Mouse (Mus musculus) small intestine, adult 2 months (tissue): ENCODE measurements around the gene Gm20388. TPM values are rescaled to one million over a fixed set of nuclear protein-coding genes. Genes with fewer than 3 reads are reported as not detected.

Experiments used
- H3K27ac ChIP-seq: fragments of 200-500 bp; 2 replicates; pipeline ENCODE4 v1.5.1; 2012; ENCODE audit warnings: low read depth, low read length, control low read depth, inconsistent platforms; ENCODE audit not compliant: insufficient read depth
- H3K27me3 ChIP-seq: fragments of 200-500 bp; 2 replicates; pipeline ENCODE4 v1.6.1; 2012; ENCODE audit warnings: mild to moderate bottlenecking, moderate library complexity, low read length, inconsistent platforms; ENCODE audit not compliant: control insufficient read depth, insufficient read depth
- H3K36me3 ChIP-seq: fragments of 200-500 bp; 2 replicates; pipeline ENCODE4 v1.6.1; 2012; ENCODE audit warnings: mild to moderate bottlenecking, low read length, control low read depth, inconsistent platforms; ENCODE audit not compliant: control insufficient read depth, insufficient read depth
- H3K4me1 ChIP-seq: fragments of 200-500 bp; 2 replicates; pipeline ENCODE4 v1.6.1; 2012; ENCODE audit warnings: low read length, inconsistent platforms, mixed read lengths; ENCODE audit not compliant: control insufficient read depth, insufficient read depth, insufficient read length
- H3K4me3 ChIP-seq: fragments of 200-500 bp; 2 replicates; pipeline ENCODE4 v1.5.1; 2012; ENCODE audit warnings: low read depth, mild to moderate bottlenecking, control low read depth, inconsistent platforms, low read length, moderate library complexity
- CTCF ChIP-seq: fragments of 200-500 bp; IDR thresholded peaks from 2 replicates; pipeline ENCODE4 v1.5.1; 2012; ENCODE audit warnings: low read depth, mild to moderate bottlenecking, control low read depth, inconsistent platforms, low read length, moderate library complexity, mixed read lengths; ENCODE audit not compliant: insufficient replicate concordance, insufficient read length; ENCODE audit errors: extremely low read depth
- POLR2A ChIP-seq: fragments of 200-500 bp; IDR thresholded peaks from 2 replicates; pipeline ENCODE4 v1.6.1; 2012; ENCODE audit warnings: low read depth, mild to moderate bottlenecking, control low read depth, inconsistent platforms, low read length, moderate library complexity
- WGBS: fragments of 180-500 bp; shearing (Covaris S2); methylation state at CpG from one replicate; pipeline ENCODE4 v1.1.7; 2018; 5-methylcytosine and 5-hydroxymethylcytosine counted together
- polyA plus RNA-seq: library from polyadenylated mRNA; depleted of rRNA; stranded (reverse); fragments of >200 nt; gene quantifications from 2 replicates; pipeline ENCODE4 v1.2.3, GENCODE M21; 2012

Gene Gm20388
- polyA plus RNA-seq, 1 experiment, result 37.3 TPM

DNA sequence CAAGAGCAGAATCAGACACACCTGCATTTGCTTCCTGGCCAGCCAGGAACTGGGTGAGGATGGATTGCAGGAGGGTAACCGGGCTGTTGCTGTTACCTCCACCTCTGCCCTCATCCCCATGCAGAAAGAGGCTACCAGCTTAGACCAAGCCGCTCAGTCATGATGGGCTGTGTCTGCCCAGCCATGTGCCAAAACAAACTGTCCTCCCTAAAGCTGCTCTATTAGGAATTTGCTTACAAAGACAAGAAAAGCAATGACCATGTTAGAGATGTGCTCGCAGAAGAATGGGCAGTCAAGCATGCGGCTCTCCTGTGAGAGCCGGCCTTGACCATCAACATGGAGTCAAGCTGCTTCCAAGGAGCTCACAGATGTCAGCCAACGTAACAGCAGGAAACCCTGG lies 1454.0 kb downstream of the Gm20388 start:
- Histone ChIP-seq H3K4me1 (peaks cover 7% of the 10 kb centered on the region; the same call in 1 of the 2 replicates), H3K27me3 (no peaks in the 10 kb centered on the region; the same call in 1 of the 2 replicates), H3K36me3 (no peaks in the 10 kb centered on the region), H3K27ac (no peak overlapping the region), H3K4me3 (no peak overlapping the region)
- 79% methylated on average over 6 of the region's 6 CpGs for WGBS
- TF ChIP-seq POLR2A (no peak), CTCF (no peak)

DNA sequence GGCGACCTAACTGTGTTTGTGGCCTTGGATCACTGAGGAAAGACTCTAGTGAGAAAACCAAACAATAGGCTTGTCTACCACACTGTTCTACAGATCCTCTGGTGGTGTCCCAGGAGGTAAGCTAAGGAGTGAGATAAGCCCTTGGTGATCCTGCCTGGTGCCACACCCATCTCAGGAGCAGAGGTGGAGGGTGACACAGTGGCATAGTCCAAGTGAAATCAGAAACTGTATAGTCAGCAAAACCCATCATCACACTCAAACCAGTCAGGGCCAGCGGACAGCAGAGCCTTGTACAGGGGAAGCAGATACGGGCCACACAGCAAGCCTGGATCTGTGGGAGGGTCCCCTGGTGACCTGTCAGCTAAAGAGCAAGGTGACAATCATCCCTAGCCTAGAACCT lies 1454.5 kb downstream of the Gm20388 start:
- no peak overlapping the region for H3K27ac ChIP-seq
- WGBS, result 58% methylated on average over 3 of the region's 3 CpGs
- H3K4me1 ChIP-seq, result peaks cover 6% of the 10 kb centered on the region; the same call in 1 of the 2 replicates
- TF ChIP-seq CTCF (no peak), POLR2A (no peak)
- H3K27me3 ChIP-seq, result no peaks in the 10 kb centered on the region; the same call in 1 of the 2 replicates
- H3K36me3 ChIP-seq, result no peaks in the 10 kb centered on the region
- H3K4me3 ChIP-seq, result no peak overlapping the region

DNA sequence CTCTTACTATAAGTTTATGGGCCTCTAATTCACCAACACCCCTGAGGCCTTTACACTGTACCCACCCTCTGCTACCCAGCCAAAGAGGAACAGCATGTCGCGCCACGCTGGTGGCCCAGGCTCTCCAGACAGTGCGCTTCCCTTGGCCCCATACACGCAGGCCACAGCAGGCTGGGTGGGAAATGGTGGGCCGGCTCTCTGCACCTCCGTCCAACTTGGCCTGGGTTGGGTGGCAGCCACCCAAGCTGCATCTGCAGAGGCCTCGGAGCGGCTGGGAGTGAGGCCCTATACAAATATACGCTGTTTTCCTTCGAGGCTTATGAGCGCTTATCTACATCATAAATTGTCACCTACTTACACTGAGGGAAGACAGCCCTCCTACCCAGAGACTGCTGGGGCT lies 1456.0 kb downstream of the Gm20388 start:
- Histone ChIP-seq H3K4me3 (no peak overlapping the region), H3K36me3 (no peaks in the 10 kb centered on the region), H3K27me3 (no peaks in the 10 kb centered on the region; the same call in 1 of the 2 replicates), H3K27ac (no peak overlapping the region), H3K4me1 (peaks cover 4% of the 10 kb centered on the region; the same call in 1 of the 2 replicates)
- TF ChIP-seq POLR2A, result no peak
- TF ChIP-seq CTCF, result no peak
- WGBS, result 39% methylated on average over 12 of the region's 12 CpGs

DNA sequence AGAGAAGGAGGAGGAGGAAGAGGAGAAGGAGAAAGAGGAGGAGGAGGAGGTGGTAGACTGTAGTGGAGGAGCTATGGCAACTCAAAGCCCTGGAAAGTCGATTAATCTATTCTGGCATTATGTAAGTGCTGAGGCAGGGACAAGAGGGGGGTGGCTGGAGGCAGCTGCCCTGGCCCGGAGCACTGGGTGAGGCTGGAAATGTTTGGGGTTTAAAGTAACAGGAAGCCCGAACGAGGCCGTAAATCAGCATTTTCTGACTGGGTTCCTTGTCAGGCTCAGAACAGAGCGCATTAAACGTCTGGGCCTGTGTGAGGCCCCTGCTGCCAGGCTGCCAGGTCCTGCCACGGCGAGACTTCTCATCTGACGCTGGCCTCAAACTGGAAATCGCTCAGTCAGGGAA lies 1458.2 kb downstream of the Gm20388 start:
- no peak for TF ChIP-seq POLR2A
- TF ChIP-seq CTCF, result no peak
- H3K27ac ChIP-seq, result no peak overlapping the region
- 18% methylated on average over 11 of the region's 11 CpGs for WGBS
- H3K4me1 ChIP-seq, result peaks cover 4% of the 10 kb centered on the region; the same call in 1 of the 2 replicates
- H3K36me3 ChIP-seq, result no peaks in the 10 kb centered on the region
- H3K4me3 ChIP-seq, result no peak overlapping the region
- no peaks in the 10 kb centered on the region; the same call in 1 of the 2 replicates for H3K27me3 ChIP-seq

DNA sequence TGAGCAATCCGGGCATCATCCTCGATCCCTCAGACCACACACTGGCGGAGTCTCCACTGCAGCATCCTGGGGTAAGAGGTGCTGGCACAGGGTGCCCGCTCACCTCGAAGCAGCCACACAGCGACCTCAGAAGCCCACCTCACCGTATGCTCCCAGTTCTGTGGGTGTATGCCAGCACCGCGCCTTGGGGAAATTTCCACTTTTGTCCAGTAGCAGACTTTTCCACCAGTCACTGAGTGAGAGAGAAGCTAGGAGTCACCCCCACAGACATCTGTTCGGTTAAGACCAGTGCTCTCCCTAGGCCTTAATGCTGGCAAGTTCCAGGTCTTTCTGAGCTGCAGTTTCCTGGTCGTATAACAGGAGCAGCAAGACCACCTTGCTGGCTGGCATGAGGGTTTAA lies 1458.7 kb downstream of the Gm20388 start:
- 75% methylated on average over 11 of the region's 11 CpGs for WGBS
- Histone ChIP-seq H3K27ac (no peak overlapping the region), H3K4me1 (peaks cover 4% of the 10 kb centered on the region; the same call in 1 of the 2 replicates), H3K27me3 (no peaks in the 10 kb centered on the region; the same call in 1 of the 2 replicates), H3K4me3 (no peak overlapping the region), H3K36me3 (no peaks in the 10 kb centered on the region)
- TF ChIP-seq CTCF (no peak), POLR2A (no peak)

DNA sequence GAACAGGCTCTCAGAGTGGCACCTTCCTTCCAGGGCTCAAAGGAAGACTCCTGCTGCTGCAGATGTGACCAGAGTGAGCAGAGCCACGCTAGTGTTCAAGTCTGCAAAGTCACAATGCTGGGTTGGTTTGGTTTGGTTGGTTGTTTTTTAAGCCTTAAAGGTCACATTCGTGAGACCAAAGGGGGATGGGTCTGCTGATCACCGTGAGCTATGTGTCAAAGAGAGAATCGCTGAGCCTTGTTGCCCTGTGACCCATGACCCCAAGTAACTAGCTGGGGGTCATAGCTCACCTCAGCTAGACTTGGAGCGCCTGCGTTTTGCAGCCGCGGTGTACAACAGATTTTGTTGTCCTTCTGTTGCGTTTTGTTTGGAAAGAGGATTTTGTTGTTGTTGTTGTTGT lies 1460.6 kb downstream of the Gm20388 start:
- TF ChIP-seq POLR2A (no peak), CTCF (no peak)
- H3K4me1 ChIP-seq, result no peaks in the 10 kb centered on the region; the same call in 1 of the 2 replicates
- no peak overlapping the region for H3K4me3 ChIP-seq
- no peaks in the 10 kb centered on the region; the same call in 1 of the 2 replicates for H3K27me3 ChIP-seq
- H3K27ac ChIP-seq, result no peak overlapping the region
- WGBS, result 77% methylated on average over 9 of the region's 9 CpGs
- no peaks in the 10 kb centered on the region for H3K36me3 ChIP-seq

DNA sequence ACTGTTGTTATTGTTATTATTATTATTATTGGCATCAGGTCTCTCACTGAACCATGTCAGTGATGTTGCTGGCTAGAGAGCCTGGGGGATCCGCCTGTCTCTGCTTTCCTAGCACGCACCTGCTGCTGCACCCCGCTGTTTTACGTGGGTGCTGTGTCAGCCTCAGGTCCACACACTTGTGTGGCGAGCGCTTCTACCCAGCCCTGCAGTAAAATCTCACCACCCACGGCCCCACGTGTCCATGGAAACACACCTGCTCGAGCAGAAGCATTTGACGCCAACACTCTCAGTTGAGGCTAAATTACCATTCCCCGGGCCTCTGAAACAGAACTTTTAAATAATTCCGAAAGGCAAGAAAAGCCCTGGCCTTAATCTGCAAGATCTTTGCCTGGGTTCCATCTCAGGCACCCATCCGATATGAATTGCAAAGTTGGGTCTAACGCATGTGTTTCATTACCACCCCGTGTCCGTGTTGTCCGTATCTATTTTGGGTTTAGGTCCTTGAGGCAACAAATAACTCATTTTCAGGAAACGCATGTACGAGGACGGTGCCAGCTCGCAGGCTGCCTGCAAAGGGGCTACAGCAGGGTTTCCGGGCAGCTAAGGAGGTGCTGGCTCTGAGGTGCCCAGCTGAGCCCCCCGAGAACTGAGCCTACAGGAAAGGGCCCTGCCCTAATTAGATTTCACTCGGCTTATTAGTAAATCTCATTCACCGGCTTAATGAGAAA lies 1461.4 kb downstream of the Gm20388 start:
- Histone ChIP-seq H3K36me3 (no peaks in the 10 kb centered on the region), H3K4me1 (no peaks in the 10 kb centered on the region; the same call in none of the 2 replicates), H3K4me3 (no peak overlapping the region), H3K27me3 (no peaks in the 10 kb centered on the region; the same call in 1 of the 2 replicates), H3K27ac (no peak overlapping the region)
- 81% methylated on average over 25 of the region's 25 CpGs for WGBS
- TF ChIP-seq CTCF (no peak), POLR2A (no peak)
